Mouse (Mus musculus) liver, adult 2 months (tissue): ENCODE results near the gene Pax5. TPM values are rescaled to one million over a fixed set of nuclear protein-coding genes. Genes with fewer than 3 reads are reported as not detected.

Source experiments
- DNase-seq: peaks from one replicate; pipeline ENCODE4 v3.0.0-alpha.2; 2011; ENCODE audit warnings: low read depth, low spot score; ENCODE audit errors: extremely low read depth
- H3K27ac ChIP-seq: fragments of 200-500 bp; replicated peaks from 2 replicates; pipeline ENCODE4 v1.5.1; 2012; ENCODE audit warnings: low read depth, mild to moderate bottlenecking, control low read depth, inconsistent platforms, low read length; ENCODE audit not compliant: insufficient read depth
- H3K27me3 ChIP-seq: fragments of 200-500 bp; 2 replicates; pipeline ENCODE4 v1.6.1; 2012; ENCODE audit warnings: mild to moderate bottlenecking, moderate library complexity, low read length, inconsistent platforms; ENCODE audit not compliant: control insufficient read depth, insufficient read depth
- H3K36me3 ChIP-seq: fragments of 200-500 bp; 2 replicates; pipeline ENCODE4 v1.6.1; 2012; ENCODE audit warnings: low read length, inconsistent platforms; ENCODE audit not compliant: control insufficient read depth, insufficient read depth
- H3K4me1 ChIP-seq: fragments of 200-500 bp; 2 replicates; pipeline ENCODE4 v1.6.1; 2011; ENCODE audit warnings: low read length; ENCODE audit not compliant: control insufficient read depth, insufficient read depth
- H3K4me3 ChIP-seq: fragments of 200-500 bp; 2 replicates; pipeline ENCODE4 v1.5.1; 2011; ENCODE audit warnings: low read depth, mild to moderate bottlenecking, control low read depth, low read length, moderate library complexity; ENCODE audit not compliant: insufficient read depth
- H3K79me2 ChIP-seq: fragments of 200-500 bp; 2 replicates; pipeline ENCODE4 v1.6.1; 2012; ENCODE audit warnings: inconsistent platforms, mild to moderate bottlenecking, low read length, moderate library complexity; ENCODE audit not compliant: control insufficient read depth, insufficient read depth
- H3K9ac ChIP-seq: fragments of 200-500 bp; 2 replicates; pipeline ENCODE4 v1.6.1; 2012; ENCODE audit warnings: low read depth, mild to moderate bottlenecking, control low read depth, inconsistent platforms, low read length
- CTCF ChIP-seq: fragments of 200-500 bp; IDR thresholded peaks from 2 replicates; pipeline ENCODE4 v1.5.1; 2011; ENCODE audit warnings: low read depth, low read length, control low read depth
- POLR2A ChIP-seq: fragments of 200-500 bp; IDR thresholded peaks from 2 replicates; pipeline ENCODE4 v1.6.1; 2011; ENCODE audit warnings: low read length, control low read depth; ENCODE audit not compliant: insufficient read depth; ENCODE audit errors: extremely low read depth
- WGBS: fragments of 180-500 bp; shearing (Covaris S2); methylation state at CpG from one replicate; pipeline ENCODE4 v1.1.7; 2018; 5-methylcytosine and 5-hydroxymethylcytosine counted together
- polyA plus RNA-seq: library from polyadenylated mRNA; depleted of rRNA; stranded (reverse); fragments of >200 nt; gene quantifications from 2 replicates; pipeline ENCODE4 v1.2.3, GENCODE M21; 2012
- total RNA-seq: library from RNA; depleted of rRNA; stranded (reverse); fragments of >200 nt; gene quantifications from 2 replicates; pipeline ENCODE4 v1.2.3, GENCODE M21; 2014

The Pax5 gene
- total and polyA plus RNA-seq, 2 experiments = 0.18 to 1.4 TPM

DNA sequence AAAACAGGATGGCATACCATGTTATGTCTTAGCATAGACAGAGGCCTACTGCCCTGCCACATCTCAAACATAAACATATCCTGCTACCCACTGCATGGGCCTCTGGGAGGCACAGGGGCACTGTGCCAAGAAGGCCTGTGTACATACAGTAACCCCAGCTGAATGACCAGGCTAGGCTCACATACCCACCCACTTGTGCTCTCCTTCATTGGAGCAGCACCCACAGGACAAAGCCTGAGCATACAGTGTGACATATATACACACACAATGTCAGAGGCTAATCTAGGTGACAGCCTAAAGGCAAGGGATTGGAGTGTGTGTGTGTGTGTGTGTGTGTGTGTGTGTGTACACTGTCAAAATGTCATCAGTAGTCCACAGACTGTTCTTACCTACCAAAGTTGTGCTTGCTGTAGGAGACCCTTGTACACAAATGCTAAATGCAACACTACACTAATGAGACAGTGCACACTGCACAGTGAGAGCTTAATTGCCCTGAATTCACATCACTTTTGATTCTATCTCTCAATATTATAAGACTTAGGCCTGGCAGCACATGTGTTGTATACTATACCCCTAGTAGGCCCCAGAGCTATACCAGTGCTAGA, 1.1 kb downstream of the Pax5 start:
- Histone ChIP-seq H3K27me3 (peaks cover 38% of the 10 kb centered on the region), H3K79me2 (no peaks in the 10 kb centered on the region), H3K9ac (no peak overlapping the region), H3K36me3 (no peaks in the 10 kb centered on the region), H3K27ac (no peak overlapping the region), H3K4me3 (no peak overlapping the region), H3K4me1 (no peaks in the 10 kb centered on the region)
- no peak for DNase-seq
- TF ChIP-seq CTCF = no peak
- TF ChIP-seq POLR2A = no peak

DNA sequence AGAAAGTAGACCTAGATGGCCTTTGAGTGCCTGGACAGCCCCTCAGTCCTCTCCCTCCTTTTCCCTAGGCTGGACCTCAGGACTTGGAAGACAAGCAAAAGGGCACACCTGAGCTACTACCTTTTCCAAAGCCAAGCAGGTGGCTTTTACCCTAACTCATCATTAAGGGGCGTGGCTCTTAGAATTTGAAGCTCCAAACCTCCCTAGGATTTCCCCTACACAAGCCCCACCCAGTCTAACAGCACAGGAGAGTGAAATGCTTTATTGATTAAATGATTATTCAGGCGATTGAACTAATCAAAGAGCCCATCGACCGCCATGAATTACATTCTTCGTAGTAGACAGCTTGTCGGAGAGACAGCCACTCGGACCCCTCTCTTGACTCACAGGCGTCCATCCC, 2.0 kb downstream of the Pax5 start:
- DNase-seq = no peak
- Histone ChIP-seq H3K4me3 (no peak overlapping the region), H3K79me2 (no peaks in the 10 kb centered on the region), H3K27me3 (peaks cover 42% of the 10 kb centered on the region), H3K27ac (no peak overlapping the region), H3K4me1 (no peaks in the 10 kb centered on the region), H3K9ac (no peak overlapping the region), H3K36me3 (no peaks in the 10 kb centered on the region)
- 47% methylated on average over 8 of the region's 8 CpGs for WGBS
- TF ChIP-seq POLR2A = no peak
- TF ChIP-seq CTCF = no peak

DNA sequence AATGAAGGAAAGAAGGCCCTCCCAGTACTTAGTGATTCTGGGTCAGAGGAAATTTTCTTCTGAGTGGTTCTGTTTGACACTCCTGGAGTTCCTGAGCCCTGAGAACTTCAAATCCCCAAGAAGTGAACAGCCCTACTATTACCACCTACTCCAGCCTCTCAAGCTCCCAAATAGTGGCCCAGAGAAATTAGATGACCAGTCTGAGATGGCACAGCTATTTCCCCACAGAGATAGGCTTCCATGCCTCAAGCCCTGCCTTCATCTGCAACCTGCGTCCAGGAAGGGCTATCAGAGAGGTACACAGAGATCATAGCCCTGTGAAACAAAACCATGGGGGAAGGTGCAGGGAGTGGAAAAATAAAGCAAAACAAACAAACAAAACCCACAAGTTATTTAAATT, 3.4 kb downstream of the Pax5 start:
- H3K36me3 ChIP-seq = no peaks in the 10 kb centered on the region
- no peak for DNase-seq
- peaks cover 2% of the 10 kb centered on the region for H3K4me1 ChIP-seq
- H3K9ac ChIP-seq = no peak overlapping the region
- H3K27me3 ChIP-seq = peaks cover 47% of the 10 kb centered on the region
- H3K4me3 ChIP-seq = no peak overlapping the region
- H3K27ac ChIP-seq = no peak overlapping the region
- H3K79me2 ChIP-seq = no peaks in the 10 kb centered on the region
- WGBS = 42% methylated on average over 1 of the region's 1 CpGs
- TF ChIP-seq CTCF (no peak), POLR2A (no peak)

DNA sequence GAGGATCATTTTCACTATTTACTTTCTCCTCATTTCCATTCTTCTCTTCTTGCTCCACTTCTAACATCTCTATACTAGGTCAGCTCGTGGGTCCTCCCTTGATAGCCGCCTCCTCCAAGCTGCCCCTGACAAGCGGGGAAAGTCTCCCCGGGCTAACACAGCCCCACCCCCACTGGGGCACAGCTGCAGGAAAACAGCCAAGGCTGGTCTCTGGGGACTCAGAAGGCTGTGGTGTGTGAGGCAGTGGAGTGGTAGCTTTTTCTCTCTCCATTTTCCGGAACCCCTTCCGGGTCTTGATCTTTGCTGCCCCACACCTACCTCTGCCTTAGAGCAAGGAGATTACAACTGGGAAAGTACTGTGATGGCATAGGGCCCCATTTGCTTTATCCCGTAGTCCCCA, 4.3 kb downstream of the Pax5 start:
- no peak for DNase-seq

DNA sequence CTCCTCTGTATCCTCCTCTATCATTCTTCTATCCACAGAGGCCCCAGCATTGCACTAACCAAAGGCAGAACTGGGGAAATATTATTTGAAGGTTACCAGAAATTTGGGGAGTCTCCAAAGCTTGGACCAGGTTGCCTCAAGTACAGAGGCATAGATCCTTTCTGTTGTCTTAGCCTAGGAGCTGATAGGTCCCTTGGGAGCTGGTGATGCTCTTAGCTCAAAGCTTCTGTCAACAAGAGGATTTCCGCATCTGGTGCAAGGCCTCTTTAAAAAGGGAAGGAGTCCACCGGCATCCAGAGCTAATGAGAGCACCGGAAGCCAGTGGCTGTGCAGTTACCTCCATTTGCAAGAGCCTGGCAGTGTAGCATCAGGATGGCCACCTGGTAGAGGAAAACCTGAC, 5.1 kb downstream of the Pax5 start:
- Histone ChIP-seq H3K4me3 (no peak overlapping the region), H3K36me3 (no peaks in the 10 kb centered on the region), H3K27me3 (peaks cover 47% of the 10 kb centered on the region), H3K27ac (no peak overlapping the region), H3K9ac (no peak overlapping the region), H3K4me1 (peaks cover 2% of the 10 kb centered on the region), H3K79me2 (no peaks in the 10 kb centered on the region)
- WGBS = 6% methylated on average over 3 of the region's 3 CpGs
- TF ChIP-seq CTCF = no peak
- TF ChIP-seq POLR2A = no peak
- no peak for DNase-seq

More for the DNA sequence above, 4.3 kb downstream of the Pax5 start:
- no peak overlapping the region for H3K9ac ChIP-seq
- no peak overlapping the region for H3K4me3 ChIP-seq
- H3K27me3 ChIP-seq = peaks cover 46% of the 10 kb centered on the region
- H3K4me1 ChIP-seq = peaks cover 2% of the 10 kb centered on the region
- 8% methylated on average over 7 of the region's 7 CpGs for WGBS
- H3K27ac ChIP-seq = no peak overlapping the region
- no peaks in the 10 kb centered on the region for H3K36me3 ChIP-seq
- TF ChIP-seq CTCF = no peak
- no peaks in the 10 kb centered on the region for H3K79me2 ChIP-seq

DNA sequence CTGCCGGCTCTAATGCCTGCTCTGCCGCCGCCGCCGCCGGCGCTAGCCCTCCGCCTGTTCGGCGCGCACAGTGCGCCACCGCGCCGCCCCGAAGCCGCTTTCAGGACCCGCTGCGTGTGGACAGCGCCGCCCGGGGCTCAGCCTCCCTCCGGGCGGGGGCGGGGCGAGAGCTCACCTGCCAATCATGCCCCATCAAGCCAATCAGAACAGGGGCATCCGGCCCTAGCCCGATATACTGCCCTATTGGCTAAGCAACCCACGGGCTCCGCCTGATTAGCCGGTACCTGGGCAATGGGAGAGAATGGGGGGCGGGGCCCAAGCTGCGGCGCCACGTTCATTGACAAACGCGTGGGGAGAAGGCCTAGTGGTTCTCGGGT, 5.9 kb downstream of the Pax5 start:
- H3K27ac ChIP-seq = no peak overlapping the region
- H3K79me2 ChIP-seq = no peaks in the 10 kb centered on the region
- H3K4me1 ChIP-seq = peaks cover 2% of the 10 kb centered on the region
- H3K9ac ChIP-seq = no peak overlapping the region
- WGBS = 2% methylated on average over 38 of the region's 38 CpGs
- peak; percentile 46 for DNase-seq
- H3K36me3 ChIP-seq = no peaks in the 10 kb centered on the region
- no peak overlapping the region for H3K4me3 ChIP-seq
- H3K27me3 ChIP-seq = peaks cover 48% of the 10 kb centered on the region
- TF ChIP-seq POLR2A (no peak), CTCF (no peak)
